Mouse (Mus musculus) testis, adult 2 months (tissue): Measurements from ENCODE around the gene Pld6.

ENCODE experiments used
- CTCF ChIP-seq: fragments of 200-500 bp; IDR thresholded peaks from 2 replicates; pipeline ENCODE4 v1.5.1; 2012; ENCODE audit warnings: low read depth, mild to moderate bottlenecking, inconsistent platforms, low read length, moderate library complexity; ENCODE audit not compliant: control insufficient read depth, insufficient read depth, insufficient replicate concordance
- POLR2A ChIP-seq: fragments of 200-500 bp; IDR thresholded peaks from 2 replicates; pipeline ENCODE4 v1.6.1; 2012; ENCODE audit warnings: low read depth, mild to moderate bottlenecking, inconsistent platforms, low read length, moderate library complexity; ENCODE audit not compliant: control insufficient read depth

GRCm38 (mm10) chr11:59811211-59811610 is 23.8 kb upstream of the Pld6 start:
- TF ChIP-seq POLR2A, result no peak
- TF ChIP-seq CTCF, result no peak
